Mouse (Mus musculus) embryonic fibroblast, embryonic 13.5 days (primary cell): ENCODE results near the gene Usp5.

Source experiments
- CTCF ChIP-seq: IDR thresholded peaks from 2 replicates; pipeline ENCODE4 v1.5.1; 2011; ENCODE audit warnings: mild to moderate bottlenecking, control low read depth, low read length, moderate library complexity, borderline replicate concordance; ENCODE audit not compliant: insufficient read depth
- POLR2A ChIP-seq: IDR thresholded peaks from 2 replicates; pipeline ENCODE4 v1.6.1; 2011; ENCODE audit warnings: low read depth, mild to moderate bottlenecking, control low read depth, low read length, moderate library complexity

DNA sequence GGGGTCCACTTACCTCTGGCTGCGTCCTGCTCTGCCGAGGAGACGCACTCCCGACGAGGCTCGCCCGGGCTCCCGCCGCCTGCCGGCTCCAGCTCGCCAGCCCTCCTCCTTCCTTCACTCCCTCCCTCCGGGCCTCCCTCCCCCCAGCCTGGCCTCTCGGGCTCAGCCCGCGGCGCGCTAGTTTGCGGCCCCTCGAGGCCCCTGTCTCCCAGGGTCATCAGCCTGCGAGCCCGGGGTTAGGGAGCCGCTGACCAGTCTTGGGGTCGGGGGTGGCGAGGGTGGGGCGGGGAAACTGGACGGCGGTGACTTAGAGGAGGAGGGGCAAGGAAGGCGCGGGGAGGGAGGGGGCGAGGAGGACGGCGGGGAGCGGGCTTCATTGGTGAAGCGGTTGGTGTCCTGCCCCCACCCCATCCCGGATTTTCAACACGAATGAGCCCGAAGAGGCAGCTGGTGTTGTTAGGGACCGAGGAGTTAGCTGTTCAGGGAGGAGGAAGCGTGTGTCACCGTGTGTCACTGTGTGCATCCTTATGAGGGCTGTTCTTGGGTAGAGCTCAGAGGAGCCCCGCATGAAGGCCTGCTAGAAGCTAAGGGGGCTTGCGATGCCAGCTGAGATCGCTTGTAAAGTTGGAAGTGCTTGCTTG lies 34.5 kb upstream of the Usp5 start, which contains the start of gene Gpr162:
- TF ChIP-seq CTCF, result no peak
- no peak for TF ChIP-seq POLR2A
